Mouse (Mus musculus): Measurements from ENCODE around the gene Rnf130.

GRCm38 (mm10) chr11:50132265-50132664 lies 107.1 kb downstream of the Rnf130 start:
- TF ChIP-seq CTCF (IDR thresholded peaks at IDR 0.05; ENCODE audit: control insufficient read depth, insufficient read depth, insufficient read length): no peak
- no peak for TF ChIP-seq USF1 (IDR thresholded peaks at IDR 0.05; ENCODE audit: low read depth)
- TF ChIP-seq MAX (IDR thresholded peaks at IDR 0.05): no peak
- no peak for TF ChIP-seq MYOG (IDR thresholded peaks at IDR 0.05; ENCODE audit: control insufficient read depth, extremely low read depth, insufficient read length)
- TF ChIP-seq CEBPB (IDR thresholded peaks at IDR 0.05; ENCODE audit: low read depth): no peak
- TF ChIP-seq MYOD1 (IDR thresholded peaks at IDR 0.05; ENCODE audit: control insufficient read depth, insufficient read length, low read depth): no peak
- TF ChIP-seq FOSL1 (IDR thresholded peaks at IDR 0.05; ENCODE audit: insufficient read depth, low read length, poor library complexity, severe bottlenecking): no peak
